Mouse (Mus musculus) naive thymus-derived CD4-positive, alpha-beta T cell, adult 5 months (primary cell): ENCODE results near the gene Casd1. TPM values are rescaled to one million over a fixed set of nuclear protein-coding genes. Genes with fewer than 3 reads are reported as not detected.

Experiments used
- polyA plus RNA-seq: library from polyadenylated mRNA; unstranded; fragments of 100-300 nt; shearing (Covaris generic); gene quantifications from one replicate; pipeline ENCODE4 v1.2.1, GENCODE M21; 2017

Gene Casd1
- 22.6 TPM for polyA plus RNA-seq

DNA sequence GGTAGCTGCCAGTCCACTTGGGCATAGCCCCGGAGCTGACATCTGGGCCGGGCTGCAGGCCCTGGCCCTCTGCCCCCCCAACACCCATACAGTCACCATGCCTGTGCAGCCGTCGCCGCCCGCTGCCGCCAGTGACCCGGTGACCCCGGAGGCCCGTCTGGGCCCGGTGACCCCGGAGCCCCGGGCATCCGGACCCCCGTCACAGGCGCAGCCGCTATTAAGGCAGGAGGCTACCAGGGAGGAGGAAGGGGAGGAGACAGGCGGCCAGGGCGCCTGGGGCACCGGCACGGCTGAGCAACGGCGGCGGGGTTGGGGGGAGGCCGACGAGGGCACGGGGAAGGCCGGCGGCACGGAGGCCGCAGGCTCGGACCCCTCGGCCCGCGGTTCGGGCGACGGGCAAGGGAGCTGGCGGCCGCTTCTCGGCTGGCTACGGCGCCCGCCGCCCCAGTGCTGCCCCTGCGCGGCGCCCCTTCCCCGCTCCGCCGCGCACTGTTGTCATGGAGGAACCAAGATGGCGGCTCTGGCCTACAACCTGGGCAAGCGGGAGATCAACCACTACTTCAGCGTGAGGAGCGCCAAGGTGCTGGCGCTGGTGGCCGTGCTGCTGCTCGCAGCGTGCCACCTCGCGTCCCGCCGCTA, at the start of gene Casd1:
Gene Casd1 (plus strand): TSS at position 182 of the 639 bp plus-strand sequence.

Other genes starting within 250 kb of the Casd1 start
- gene Col1a2, start 96.0 kb upstream of the Casd1 start, polyA plus RNA-seq = not detected
- gene Sgce, start 146.4 kb downstream of the Casd1 start, polyA plus RNA-seq = 0.32 TPM
- gene Peg10, start 146.5 kb downstream of the Casd1 start, polyA plus RNA-seq = not detected